Mouse (Mus musculus): Measurements from ENCODE around the gene Lrrc75b. TPM values are rescaled to one million over a fixed set of nuclear protein-coding genes. Genes with fewer than 3 reads are reported as not detected.

Gene Lrrc75b
- polyA plus RNA-seq, 1 experiment from 2014 or later = 3.0 TPM

GRCm38 (mm10) chr10:75554090-75554489 lies 6.0 kb downstream of the Lrrc75b start:
- peaks cover 20% of the 10 kb centered on the region for H3K4me1 ChIP-seq (replicated peaks; ENCODE audit: control insufficient read depth, insufficient read depth, low read length)
- H3K9ac ChIP-seq (ENCODE audit: low read length) = no peak overlapping the region
- 89% methylated on average over 8 of the region's 8 CpGs for WGBS

GRCm38 (mm10) chr10:75552701-75553450 lies 7.3 kb downstream of the Lrrc75b start:
- no peak overlapping the region for H3K4me3 ChIP-seq (ENCODE audit: low read depth, low read length)
- no peaks in the 10 kb centered on the region for H3K36me3 ChIP-seq (ENCODE audit: control insufficient read depth, insufficient read depth, low read length)
- H3K27me3 ChIP-seq (replicated peaks; ENCODE audit: control insufficient read depth, insufficient read depth, low read length) = no peaks in the 10 kb centered on the region
- H3K27ac ChIP-seq (ENCODE audit: low read depth) = no peak overlapping the region
- no peak overlapping the region for H3K4me2 ChIP-seq (ENCODE audit: low read length)
- WGBS = 64% methylated on average over 13 of the region's 13 CpGs
- ATAC-seq (replicated peaks; ENCODE audit: low FRiP score, low TSS enrichment, low read depth) (no peak), DNase-seq (ENCODE audit: low spot score) (no peak)
- H3K9me3 ChIP-seq (ENCODE audit: control insufficient read depth, low read length) = no peaks in the 10 kb centered on the region
- H3K9ac ChIP-seq (ENCODE audit: low read length) = no peak overlapping the region
- peaks cover 27% of the 10 kb centered on the region for H3K4me1 ChIP-seq (replicated peaks; ENCODE audit: control insufficient read depth, insufficient read depth, low read length)

More at GRCm38 (mm10) chr10:75554090-75554489, 6.0 kb downstream of the Lrrc75b start:
- Histone ChIP-seq H3K27ac (ENCODE audit: low read depth) (no peak overlapping the region), H3K4me3 (ENCODE audit: low read depth, low read length) (no peak overlapping the region), H3K4me2 (ENCODE audit: low read length) (no peak overlapping the region), H3K9me3 (ENCODE audit: control insufficient read depth, low read length) (no peaks in the 10 kb centered on the region), H3K36me3 (ENCODE audit: control insufficient read depth, insufficient read depth, low read length) (no peaks in the 10 kb centered on the region), H3K27me3 (replicated peaks; ENCODE audit: control insufficient read depth, insufficient read depth, low read length) (peaks cover 2% of the 10 kb centered on the region; the same call in 1 of the 2 replicates)
- DNase-seq (ENCODE audit: low spot score) = no peak
- ATAC-seq (replicated peaks; ENCODE audit: low FRiP score, low TSS enrichment, low read depth) = no peak

- Histone ChIP-seq H3K27me3 (replicated peaks; ENCODE audit: control insufficient read depth, insufficient read depth, low read length) (no peaks in the 10 kb centered on the region), H3K9ac (ENCODE audit: low read length) (no peak overlapping the region), H3K4me1 (replicated peaks; ENCODE audit: control insufficient read depth, insufficient read depth, low read length) (peaks cover 27% of the 10 kb centered on the region), H3K4me3 (ENCODE audit: low read depth, low read length) (no peak overlapping the region), H3K36me3 (ENCODE audit: control insufficient read depth, insufficient read depth, low read length) (no peaks in the 10 kb centered on the region), H3K9me3 (ENCODE audit: control insufficient read depth, low read length) (no peaks in the 10 kb centered on the region), H3K27ac (ENCODE audit: low read depth) (no peak overlapping the region), H3K4me2 (ENCODE audit: low read length) (no peak overlapping the region)
- DNase-seq (ENCODE audit: low spot score) (no peak), ATAC-seq (replicated peaks; ENCODE audit: low FRiP score, low TSS enrichment, low read depth) (no peak)
- WGBS = 66% methylated on average over 2 of the region's 2 CpGs
Measured at GRCm38 (mm10) chr10:75552106-75552505, 8.0 kb downstream of the Lrrc75b start.

- Histone ChIP-seq H3K27ac (ENCODE audit: low read depth) (no peak overlapping the region), H3K9ac (ENCODE audit: low read length) (no peak overlapping the region), H3K4me3 (ENCODE audit: low read depth, low read length) (no peak overlapping the region), H3K4me1 (replicated peaks; ENCODE audit: control insufficient read depth, insufficient read depth, low read length) (peaks cover 27% of the 10 kb centered on the region), H3K36me3 (ENCODE audit: control insufficient read depth, insufficient read depth, low read length) (no peaks in the 10 kb centered on the region), H3K9me3 (ENCODE audit: control insufficient read depth, low read length) (no peaks in the 10 kb centered on the region), H3K4me2 (ENCODE audit: low read length) (peak overlapping the region; percentile 25; the same call in 1 of the 2 replicates), H3K27me3 (replicated peaks; ENCODE audit: control insufficient read depth, insufficient read depth, low read length) (no peaks in the 10 kb centered on the region)
- WGBS = 26% methylated on average over 12 of the region's 12 CpGs
- no peak for DNase-seq (ENCODE audit: low spot score)
- 0 out of 2 replicates have a peak, but pooled peaks have one; percentile 11 for ATAC-seq (replicated peaks; ENCODE audit: low FRiP score, low TSS enrichment, low read depth)
Measured at GRCm38 (mm10) chr10:75551175-75551574, 9.0 kb downstream of the Lrrc75b start.

- DNase-seq (ENCODE audit: low spot score) (no peak), ATAC-seq (replicated peaks; ENCODE audit: low FRiP score, low TSS enrichment, low read depth) (no peak)
- H3K9me3 ChIP-seq (ENCODE audit: control insufficient read depth, low read length) = no peaks in the 10 kb centered on the region
- H3K27ac ChIP-seq (ENCODE audit: low read depth) = no peak overlapping the region
- H3K4me2 ChIP-seq (ENCODE audit: low read length) = no peak overlapping the region
- no peaks in the 10 kb centered on the region for H3K36me3 ChIP-seq (ENCODE audit: control insufficient read depth, insufficient read depth, low read length)
- peaks cover 27% of the 10 kb centered on the region for H3K4me1 ChIP-seq (replicated peaks; ENCODE audit: control insufficient read depth, insufficient read depth, low read length)
- WGBS = 43% methylated on average over 7 of the region's 7 CpGs
- no peak overlapping the region for H3K4me3 ChIP-seq (ENCODE audit: low read depth, low read length)
- no peaks in the 10 kb centered on the region for H3K27me3 ChIP-seq (replicated peaks; ENCODE audit: control insufficient read depth, insufficient read depth, low read length)
- no peak overlapping the region for H3K9ac ChIP-seq (ENCODE audit: low read length)
Measured at GRCm38 (mm10) chr10:75549886-75550285, 10.2 kb downstream of the Lrrc75b start.

GRCm38 (mm10) chr10:75548486-75548885 lies 11.6 kb downstream of the Lrrc75b start:
- peak overlapping the region; percentile 2; the same call in 1 of the 2 replicates for H3K27ac ChIP-seq (ENCODE audit: low read depth)
- ATAC-seq (replicated peaks; ENCODE audit: low FRiP score, low TSS enrichment, low read depth) (peak; percentile 54; the same call in 1 of the 2 replicates), DNase-seq (ENCODE audit: low spot score) (no peak)
- no peaks in the 10 kb centered on the region for H3K36me3 ChIP-seq (ENCODE audit: control insufficient read depth, insufficient read depth, low read length)
- H3K9me3 ChIP-seq (ENCODE audit: control insufficient read depth, low read length) = no peaks in the 10 kb centered on the region
- 17% methylated on average over 14 of the region's 14 CpGs for WGBS
- H3K27me3 ChIP-seq (replicated peaks; ENCODE audit: control insufficient read depth, insufficient read depth, low read length) = no peaks in the 10 kb centered on the region
- H3K9ac ChIP-seq (ENCODE audit: low read length) = no peak overlapping the region
- no peak overlapping the region for H3K4me3 ChIP-seq (ENCODE audit: low read depth, low read length)
- H3K4me2 ChIP-seq (ENCODE audit: low read length) = peak overlapping the region; percentile 22
- peaks cover 27% of the 10 kb centered on the region for H3K4me1 ChIP-seq (replicated peaks; ENCODE audit: control insufficient read depth, insufficient read depth, low read length)

- Histone ChIP-seq H3K36me3 (ENCODE audit: control insufficient read depth, insufficient read depth, low read length) (no peaks in the 10 kb centered on the region), H3K9me3 (ENCODE audit: control insufficient read depth, low read length) (no peaks in the 10 kb centered on the region), H3K4me2 (ENCODE audit: low read length) (peak overlapping the region; percentile 22), H3K27me3 (replicated peaks; ENCODE audit: control insufficient read depth, insufficient read depth, low read length) (no peaks in the 10 kb centered on the region), H3K4me1 (replicated peaks; ENCODE audit: control insufficient read depth, insufficient read depth, low read length) (peaks cover 27% of the 10 kb centered on the region), H3K27ac (ENCODE audit: low read depth) (peak overlapping the region; percentile 2; the same call in 1 of the 2 replicates), H3K9ac (ENCODE audit: low read length) (no peak overlapping the region), H3K4me3 (ENCODE audit: low read depth, low read length) (no peak overlapping the region)
- ATAC-seq (replicated peaks; ENCODE audit: low FRiP score, low TSS enrichment, low read depth) (peak; percentile 52; the same call in 1 of the 2 replicates), DNase-seq (ENCODE audit: low spot score) (no peak)
- WGBS = 14% methylated on average over 7 of the region's 7 CpGs
Measured at GRCm38 (mm10) chr10:75547901-75548300, 12.2 kb downstream of the Lrrc75b start.

GRCm38 (mm10) chr10:75536123-75536522 lies 24.0 kb downstream of the Lrrc75b start:
- no peak overlapping the region for H3K9ac ChIP-seq (ENCODE audit: low read length)
- no peak overlapping the region for H3K4me3 ChIP-seq (ENCODE audit: low read depth, low read length)
- no peaks in the 10 kb centered on the region for H3K27me3 ChIP-seq (replicated peaks; ENCODE audit: control insufficient read depth, insufficient read depth, low read length)
- DNase-seq (ENCODE audit: low spot score) (no peak), ATAC-seq (replicated peaks; ENCODE audit: low FRiP score, low TSS enrichment, low read depth) (no peak)
- 83% methylated on average over 5 of the region's 5 CpGs for WGBS
- H3K36me3 ChIP-seq (ENCODE audit: control insufficient read depth, insufficient read depth, low read length) = peaks cover 48% of the 10 kb centered on the region
- no peaks in the 10 kb centered on the region for H3K4me1 ChIP-seq (replicated peaks; ENCODE audit: control insufficient read depth, insufficient read depth, low read length)
- no peak overlapping the region for H3K4me2 ChIP-seq (ENCODE audit: low read length)
- H3K9me3 ChIP-seq (ENCODE audit: control insufficient read depth, low read length) = no peaks in the 10 kb centered on the region
- no peak overlapping the region for H3K27ac ChIP-seq (ENCODE audit: low read depth)

- H3K27me3 ChIP-seq (replicated peaks; ENCODE audit: control insufficient read depth, insufficient read depth, low read length) = no peaks in the 10 kb centered on the region
- WGBS = 89% methylated on average over 2 of the region's 2 CpGs
- no peak overlapping the region for H3K9ac ChIP-seq (ENCODE audit: low read length)
- H3K4me2 ChIP-seq (ENCODE audit: low read length) = no peak overlapping the region
- DNase-seq (ENCODE audit: low spot score) = no peak
- no peaks in the 10 kb centered on the region for H3K4me1 ChIP-seq (replicated peaks; ENCODE audit: control insufficient read depth, insufficient read depth, low read length)
- peaks cover 48% of the 10 kb centered on the region for H3K36me3 ChIP-seq (ENCODE audit: control insufficient read depth, insufficient read depth, low read length)
- no peak for ATAC-seq (replicated peaks; ENCODE audit: low FRiP score, low TSS enrichment, low read depth)
- no peak overlapping the region for H3K27ac ChIP-seq (ENCODE audit: low read depth)
- no peak overlapping the region for H3K4me3 ChIP-seq (ENCODE audit: low read depth, low read length)
- no peaks in the 10 kb centered on the region for H3K9me3 ChIP-seq (ENCODE audit: control insufficient read depth, low read length)
Measured at GRCm38 (mm10) chr10:75535423-75535822, 24.7 kb downstream of the Lrrc75b start.
